Mouse (Mus musculus) right cerebral cortex, postnatal 10 days (tissue): ENCODE measurements around the gene Mapk10.

Experiments
- DNase-seq, 2 experiments: peaks; one replicate each; pipeline ENCODE4 v3.0.0; 2021; ENCODE audit warnings: low spot score in 2 of 2

Mapk10 gene

GRCm38 (mm10) chr5:103211101-103211848 lies at the start of gene Mapk10:
Gene Mapk10, minus strand, starts transcription at chr5:103211334.
- DNase-seq: peak; percentile 93 to 96

GRCm38 (mm10) chr5:103256144-103256543 lies 45.0 kb upstream of the Mapk10 start:
- DNase-seq: no peak

GRCm38 (mm10) chr5:103242430-103242829 lies 31.3 kb upstream of the Mapk10 start:
- no peak for DNase-seq

- no peak for DNase-seq
Observed at GRCm38 (mm10) chr5:103231822-103232221, 20.7 kb upstream of the Mapk10 start.

- DNase-seq: no peak
Observed at GRCm38 (mm10) chr5:103230334-103230733, 19.2 kb upstream of the Mapk10 start.

GRCm38 (mm10) chr5:103229321-103229720 lies 18.2 kb upstream of the Mapk10 start:
- DNase-seq: no peak

- no peak for DNase-seq
Observed at GRCm38 (mm10) chr5:103221997-103222396, 10.9 kb upstream of the Mapk10 start.

- DNase-seq: no peak
Observed at GRCm38 (mm10) chr5:103210644-103211043, 490 bp downstream of the Mapk10 start.

- peak in 1 of 2 experiments; percentile 53 for DNase-seq
Observed at GRCm38 (mm10) chr5:103210018-103210417, 1.1 kb downstream of the Mapk10 start.

GRCm38 (mm10) chr5:103209486-103209885 lies 1.6 kb downstream of the Mapk10 start:
- no peak for DNase-seq

- DNase-seq: peak in 1 of 2 experiments; percentile 57
Observed at GRCm38 (mm10) chr5:103208869-103209268, 2.3 kb downstream of the Mapk10 start.

GRCm38 (mm10) chr5:103208021-103208511 lies 3.1 kb downstream of the Mapk10 start:
- no peak for DNase-seq

- DNase-seq: no peak
Observed at GRCm38 (mm10) chr5:103197796-103198325, 13.3 kb downstream of the Mapk10 start.

GRCm38 (mm10) chr5:103194549-103194948 lies 16.6 kb downstream of the Mapk10 start:
- DNase-seq: no peak

GRCm38 (mm10) chr5:103193700-103194099 lies 17.4 kb downstream of the Mapk10 start:
- DNase-seq: no peak

GRCm38 (mm10) chr5:103191577-103191976 lies 19.6 kb downstream of the Mapk10 start:
- no peak for DNase-seq

GRCm38 (mm10) chr5:103184256-103184655 lies 26.9 kb downstream of the Mapk10 start:
- DNase-seq: no peak

- no peak for DNase-seq
Observed at GRCm38 (mm10) chr5:103181622-103182021, 29.5 kb downstream of the Mapk10 start.

- peak in 1 of 2 experiments; percentile 58 for DNase-seq
Observed at GRCm38 (mm10) chr5:103177010-103177409, 34.1 kb downstream of the Mapk10 start.

GRCm38 (mm10) chr5:103175989-103176388 lies 35.1 kb downstream of the Mapk10 start:
- DNase-seq: peak in 1 of 2 experiments; percentile 15

- DNase-seq: peak; percentile 72 to 89
Observed at GRCm38 (mm10) chr5:103174607-103175006, 36.5 kb downstream of the Mapk10 start.

- no peak for DNase-seq
Observed at GRCm38 (mm10) chr5:103171207-103171606, 39.9 kb downstream of the Mapk10 start.

GRCm38 (mm10) chr5:103167371-103167770 lies 43.8 kb downstream of the Mapk10 start:
- DNase-seq: peak in 1 of 2 experiments; percentile 42
